Mouse (Mus musculus): ENCODE data around the gene Shroom3.

Shroom3 gene

DNA sequence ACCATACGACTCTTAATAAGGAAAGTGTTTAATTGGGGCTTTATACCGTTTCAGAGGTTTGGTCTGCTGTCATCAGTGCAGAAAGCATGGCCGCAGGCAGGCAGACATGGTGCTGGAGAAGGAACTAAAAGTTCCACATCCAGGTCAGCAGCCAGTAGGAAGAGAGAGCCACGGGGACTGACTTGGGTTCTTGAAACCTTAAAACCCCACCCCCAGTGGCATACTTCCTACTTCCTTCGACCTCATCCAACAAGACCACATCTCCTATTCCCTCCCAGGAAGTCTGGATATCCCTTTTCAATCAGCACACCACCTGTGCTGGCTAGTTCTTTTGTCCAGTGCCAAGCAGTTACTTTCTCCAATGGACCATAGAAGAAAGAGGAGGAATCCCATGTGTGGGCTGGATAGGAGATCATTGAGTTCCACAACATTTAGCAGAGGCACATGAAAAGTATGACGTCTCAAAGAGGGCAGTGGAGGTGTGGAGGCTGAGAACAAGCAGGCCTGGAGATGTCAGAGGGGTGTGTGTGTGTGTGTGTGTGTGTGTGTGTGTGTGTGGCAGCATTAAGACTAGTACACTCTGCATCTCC lies 76.0 kb downstream of the Shroom3 start:
- no peak for DNase-seq

- DNase-seq, result no peak
Observed at GRCm38 (mm10) chr5:92760542-92760941, 77.3 kb downstream of the Shroom3 start.

- no peak for DNase-seq
Observed at GRCm38 (mm10) chr5:92761615-92762353, 78.5 kb downstream of the Shroom3 start.

DNA sequence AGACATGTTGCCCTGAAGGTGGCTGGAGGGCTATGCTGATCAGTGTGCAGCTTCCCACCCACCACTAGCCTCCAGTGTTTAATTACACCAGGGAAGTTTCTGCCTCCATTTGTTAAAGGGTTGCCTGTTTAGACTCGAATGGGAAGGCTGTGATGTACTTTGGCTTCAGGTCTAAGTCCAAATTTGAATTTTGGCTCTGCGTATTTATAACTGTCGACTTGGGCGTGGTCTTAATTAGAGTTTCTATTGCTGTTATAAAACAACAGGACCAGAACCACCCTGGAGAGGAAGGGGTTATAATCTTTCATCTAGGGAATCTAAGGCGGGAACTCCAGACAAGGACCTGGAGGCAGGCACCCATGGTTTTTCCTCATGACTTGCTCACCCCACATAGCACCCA lies 79.2 kb downstream of the Shroom3 start:
- DNase-seq, result no peak

DNA sequence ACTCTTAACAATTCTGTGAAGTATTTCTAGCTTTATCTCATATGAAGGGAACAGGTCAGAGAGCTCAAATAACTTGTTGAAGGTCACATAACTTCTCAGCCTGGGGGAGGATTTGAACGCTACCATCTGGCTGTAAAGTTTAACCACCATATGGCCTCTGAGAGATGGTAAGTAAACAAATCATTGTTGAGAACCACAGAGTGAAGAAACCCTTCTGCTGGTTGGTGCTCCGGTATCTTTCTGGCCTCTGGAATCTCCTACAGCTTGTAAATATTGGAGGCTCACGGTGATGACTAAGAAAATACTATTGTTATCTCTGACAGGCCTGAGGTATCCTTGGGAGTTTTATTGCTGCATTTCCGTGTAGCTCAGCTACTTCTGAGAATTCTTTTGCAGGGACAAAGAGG lies 80.3 kb downstream of the Shroom3 start:
- peak; percentile 47 for DNase-seq

GRCm38 (mm10) chr5:92766301-92766700 lies 83.1 kb downstream of the Shroom3 start:
- DNase-seq, result no peak

GRCm38 (mm10) chr5:92767194-92767777 lies 84.1 kb downstream of the Shroom3 start:
- DNase-seq, result no peak

DNA sequence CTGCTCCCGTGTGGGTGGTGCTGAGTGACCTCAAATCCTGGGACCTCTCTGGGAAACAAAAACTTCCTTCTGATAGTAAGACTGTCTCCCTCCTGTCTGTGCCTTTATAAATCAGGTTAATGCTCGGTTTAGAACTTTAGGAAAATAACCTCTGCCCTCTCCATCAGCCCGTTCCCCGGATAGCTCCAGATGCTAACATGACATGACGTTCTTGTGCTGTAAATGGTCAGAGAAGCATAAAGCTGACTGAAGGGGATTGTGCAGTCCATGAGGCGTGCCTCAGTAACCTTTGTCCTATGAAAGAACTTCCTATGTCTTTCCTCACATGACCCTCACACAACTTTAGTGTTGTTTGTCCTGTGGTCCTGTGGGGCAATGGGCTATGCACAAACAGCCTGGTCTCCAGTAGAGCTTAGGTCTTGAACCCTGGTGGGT lies 84.6 kb downstream of the Shroom3 start:
- DNase-seq, result no peak

GRCm38 (mm10) chr5:92773821-92774220 lies 90.6 kb downstream of the Shroom3 start:
- no peak for DNase-seq

GRCm38 (mm10) chr5:92774419-92774818 lies 91.2 kb downstream of the Shroom3 start:
- DNase-seq, result no peak

DNA sequence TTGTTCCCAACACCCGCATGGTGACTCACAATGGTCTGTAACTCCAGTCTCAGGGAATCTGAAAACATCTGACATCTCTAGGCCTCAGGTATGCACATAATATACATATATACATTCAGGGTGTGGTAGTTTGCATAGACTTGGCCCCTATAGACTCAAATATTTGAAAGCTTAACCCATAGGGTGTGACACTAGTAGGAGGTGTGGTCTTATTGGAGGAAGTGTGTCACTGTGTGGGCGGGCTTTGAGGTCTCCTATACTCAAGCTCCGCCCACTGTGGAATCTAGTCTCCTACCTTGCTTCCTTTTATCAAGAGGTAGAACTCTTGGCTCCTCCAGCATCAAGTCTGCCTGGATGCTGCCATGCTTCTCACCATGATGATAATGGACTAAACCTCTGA lies 91.7 kb downstream of the Shroom3 start:
- DNase-seq, result no peak

DNA sequence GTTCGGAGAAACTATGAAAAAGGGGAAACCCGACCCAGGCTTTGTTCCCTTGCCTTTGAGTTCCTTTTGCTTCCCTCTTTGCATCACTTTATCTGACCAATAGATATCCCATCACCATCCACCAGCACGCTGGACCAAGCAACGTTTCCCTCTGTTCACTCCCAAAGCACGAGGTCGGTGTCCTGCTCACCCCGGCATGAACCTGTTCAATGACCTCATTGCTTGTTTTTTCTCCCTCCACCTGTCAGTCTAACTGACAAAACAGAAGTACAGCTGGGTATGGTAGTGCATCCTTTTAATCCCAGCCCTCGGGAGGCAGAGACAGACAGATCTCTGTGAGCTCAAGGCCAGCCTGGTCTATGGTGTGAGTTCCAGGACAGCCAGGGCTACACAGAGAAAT lies 95.2 kb downstream of the Shroom3 start:
- no peak for DNase-seq

- no peak for DNase-seq
Observed at GRCm38 (mm10) chr5:92781082-92781481, 97.8 kb downstream of the Shroom3 start.

DNA sequence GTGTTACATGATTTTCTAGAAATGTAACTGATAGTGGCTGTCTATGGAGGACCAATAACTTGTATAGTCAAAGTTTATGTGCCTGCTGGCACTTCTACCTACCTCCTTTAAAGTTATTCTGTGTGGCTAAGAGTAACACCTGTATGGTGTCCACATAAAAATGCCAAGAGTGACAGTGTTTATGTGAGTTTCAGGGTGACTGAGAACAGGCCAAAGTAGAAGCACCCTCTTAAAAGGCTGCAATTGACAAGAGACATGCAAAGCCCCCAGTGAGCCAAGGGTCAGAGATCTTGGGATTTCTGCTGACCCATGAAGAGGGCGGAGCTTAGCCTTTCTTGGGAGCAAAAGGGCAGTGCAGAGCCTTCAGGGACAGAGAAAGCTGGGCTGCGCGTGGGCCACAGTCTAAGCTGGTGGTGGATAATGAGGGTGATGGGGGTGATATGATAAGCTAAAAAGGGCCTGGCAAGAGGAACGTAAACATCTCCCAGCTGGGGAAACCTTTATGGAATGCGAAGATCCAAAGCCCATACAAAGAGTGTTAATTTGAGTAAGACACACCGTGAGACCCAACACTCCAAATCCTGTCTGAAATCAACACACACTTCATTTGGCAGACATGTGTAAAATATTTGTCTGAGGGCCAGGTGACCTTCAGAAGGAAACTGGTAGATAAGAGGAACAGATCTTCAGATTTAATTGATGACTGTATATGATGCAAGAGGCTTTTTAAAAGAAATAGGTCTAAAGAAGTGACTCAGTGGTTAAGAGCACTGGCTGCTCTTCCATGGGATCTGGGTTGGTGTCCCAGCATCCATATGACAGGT lies 101.0 kb downstream of the Shroom3 start:
- DNase-seq, result peak; percentile 74

- peak; percentile 30 for DNase-seq
Observed at GRCm38 (mm10) chr5:92785870-92786436, 102.7 kb downstream of the Shroom3 start.

- DNase-seq, result no peak
Observed at GRCm38 (mm10) chr5:92788990-92789389, 105.8 kb downstream of the Shroom3 start.

GRCm38 (mm10) chr5:92796089-92796990 lies 113.1 kb downstream of the Shroom3 start:
- no peak for DNase-seq

DNA sequence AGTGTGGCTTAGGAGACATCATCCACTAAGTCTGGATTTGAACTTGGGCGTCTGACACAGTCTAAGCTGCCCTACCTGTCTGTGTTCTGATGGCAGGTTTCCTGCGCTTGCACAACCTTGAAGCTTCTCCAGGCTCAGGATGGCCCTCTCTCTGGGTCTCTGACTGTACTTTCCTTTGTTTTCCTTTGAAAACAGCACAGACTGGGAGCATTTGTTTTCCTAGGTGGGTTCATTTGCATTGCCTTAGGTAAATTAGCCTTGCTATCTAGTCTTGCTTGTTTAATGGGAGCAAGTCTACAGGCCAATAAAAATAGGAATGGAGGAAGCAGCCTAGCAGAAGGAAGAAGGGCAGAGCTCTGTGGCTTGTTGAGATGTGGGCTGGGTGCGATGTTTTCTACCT lies 114.7 kb downstream of the Shroom3 start:
- DNase-seq, result no peak

GRCm38 (mm10) chr5:92804379-92804778 lies 121.1 kb downstream of the Shroom3 start:
- DNase-seq, result no peak

DNA sequence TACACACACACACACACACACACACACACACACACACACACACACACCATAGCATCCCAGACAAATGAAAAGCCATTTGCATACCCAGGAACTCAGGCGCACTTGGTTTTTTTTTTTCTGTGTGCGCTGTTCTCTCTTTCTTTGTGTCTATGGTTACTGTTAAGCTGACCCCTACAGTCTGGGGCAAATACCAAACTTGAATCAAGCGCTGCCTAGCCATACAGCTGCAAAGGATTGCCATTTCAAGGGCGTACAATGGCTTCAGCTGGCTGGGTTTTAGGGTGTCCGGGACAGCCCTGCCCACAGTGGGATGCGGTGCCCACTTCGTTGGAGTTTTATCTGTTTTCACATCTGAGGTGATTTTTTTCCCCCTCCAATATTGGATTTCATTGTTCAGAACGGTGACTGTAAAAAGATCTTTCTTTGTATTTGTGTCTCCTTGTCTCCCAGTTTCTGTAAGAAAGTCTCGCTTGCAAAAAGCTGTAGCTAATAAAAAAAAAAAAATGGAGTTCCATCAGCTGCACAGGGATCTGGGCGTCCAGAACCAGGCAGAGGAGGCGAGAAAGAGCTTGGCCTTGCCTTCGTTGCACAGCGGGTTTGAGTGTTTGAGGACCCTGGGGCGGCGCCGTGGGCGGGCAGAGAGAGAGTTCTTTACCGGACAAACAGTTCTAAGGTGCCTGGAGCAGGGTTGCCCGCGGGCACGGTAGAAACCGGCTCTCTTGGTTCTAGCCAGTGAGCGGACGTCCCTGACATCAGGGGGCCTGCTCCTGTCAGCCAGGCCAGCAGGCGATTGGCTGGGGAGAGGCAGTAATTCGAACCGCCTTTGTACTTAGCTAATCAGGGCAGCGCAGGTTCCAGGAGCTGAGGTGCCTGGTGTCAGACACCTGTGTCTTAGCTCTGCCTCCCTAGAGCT lies 125.5 kb downstream of the Shroom3 start:
- DNase-seq, result peak; percentile 87

DNA sequence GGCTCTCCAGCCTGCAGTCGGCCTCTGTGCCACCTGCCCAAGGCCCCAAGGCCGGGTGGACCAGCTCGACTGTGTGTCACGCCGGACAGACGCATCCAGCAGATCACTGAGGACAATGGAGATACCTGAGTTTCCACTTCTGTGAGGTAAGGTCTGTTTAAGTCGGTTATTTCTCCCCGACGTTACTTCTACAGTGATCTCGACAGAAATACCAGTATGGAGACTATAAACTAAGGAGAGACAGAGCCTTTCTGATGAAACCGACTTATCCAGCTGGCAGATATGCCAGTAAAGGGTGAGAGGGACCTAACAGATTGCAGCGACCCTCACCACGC lies 126.1 kb downstream of the Shroom3 start:
- no peak for DNase-seq
